Mouse (Mus musculus): Measurements from ENCODE around the gene Recql5. TPM values are rescaled to one million over a fixed set of nuclear protein-coding genes. Genes with fewer than 3 reads are reported as not detected.

The Recql5 gene
- polyA plus RNA-seq, 1 experiment from 2014 or later = 33.4 TPM

Other genes starting within 250 kb of the Recql5 start
- gene Grb2, start 224.9 kb downstream of the Recql5 start, polyA plus RNA-seq (2016; fragmentation: Nextera tagmentation; extraction: Ambion mirVana) = 124 and 137 TPM in 2 replicates
- gene Tmem94, start 168.0 kb downstream of the Recql5 start, polyA plus RNA-seq (2016; fragmentation: Nextera tagmentation; extraction: Ambion mirVana) = 39.0 and 45.2 TPM in 2 replicates
- gene Caskin2, start 119.8 kb downstream of the Recql5 start, polyA plus RNA-seq (2016; fragmentation: Nextera tagmentation; extraction: Ambion mirVana) = 15.5 and 19.5 TPM in 2 replicates
- gene Tsen54, start 118.8 kb downstream of the Recql5 start, polyA plus RNA-seq (2016; fragmentation: Nextera tagmentation; extraction: Ambion mirVana) = 27.1 and 28.4 TPM in 2 replicates
- 2.4 and 2.7 TPM in 2 replicates for gene Llgl2, start 109.4 kb downstream of the Recql5 start, polyA plus RNA-seq (2016; fragmentation: Nextera tagmentation; extraction: Ambion mirVana)
- 0.17 and 0.31 TPM in 2 replicates for gene Myo15b, start 75.1 kb downstream of the Recql5 start, polyA plus RNA-seq (2016; fragmentation: Nextera tagmentation; extraction: Ambion mirVana)
- gene Smim5, start 33.5 kb downstream of the Recql5 start, polyA plus RNA-seq (2016; fragmentation: Nextera tagmentation; extraction: Ambion mirVana) = 1.1 and 1.3 TPM in 2 replicates
- 0.49 and 1.1 TPM in 2 replicates for gene Smim6, start 21.5 kb downstream of the Recql5 start, polyA plus RNA-seq (2016; fragmentation: Nextera tagmentation; extraction: Ambion mirVana)
- 56.8 and 61.9 TPM in 2 replicates for gene Sap30bp, start 195 bp downstream of the Recql5 start, polyA plus RNA-seq (2016; fragmentation: Nextera tagmentation; extraction: Ambion mirVana)
- 0.94 and 1.0 TPM in 2 replicates for gene Itgb4, start 41.2 kb upstream of the Recql5 start, polyA plus RNA-seq (2016; fragmentation: Nextera tagmentation; extraction: Ambion mirVana)
- 98.3 and 107 TPM in 2 replicates for gene Galk1, start 79.2 kb upstream of the Recql5 start, polyA plus RNA-seq (2016; fragmentation: Nextera tagmentation; extraction: Ambion mirVana)
- 2,341 and 2,432 TPM in 2 replicates for gene H3f3b, start 94.5 kb upstream of the Recql5 start, polyA plus RNA-seq (2016; fragmentation: Nextera tagmentation; extraction: Ambion mirVana)
- 47.9 and 50.4 TPM in 2 replicates for gene Unk, start 96.8 kb upstream of the Recql5 start, polyA plus RNA-seq (2016; fragmentation: Nextera tagmentation; extraction: Ambion mirVana)
- gene Unc13d, start 144.5 kb upstream of the Recql5 start, polyA plus RNA-seq (2016; fragmentation: Nextera tagmentation; extraction: Ambion mirVana) = 0.69 and 0.73 TPM in 2 replicates
- 92.3 and 101 TPM in 2 replicates for gene Wbp2, start 153.5 kb upstream of the Recql5 start, polyA plus RNA-seq (2016; fragmentation: Nextera tagmentation; extraction: Ambion mirVana)
- 2.7 and 3.2 TPM in 2 replicates for gene Trim47, start 193.7 kb upstream of the Recql5 start, polyA plus RNA-seq (2016; fragmentation: Nextera tagmentation; extraction: Ambion mirVana)
- gene Trim65, start 197.7 kb upstream of the Recql5 start, polyA plus RNA-seq (2016; fragmentation: Nextera tagmentation; extraction: Ambion mirVana) = 1.9 and 2.1 TPM in 2 replicates
- gene Mrpl38, start 205.4 kb upstream of the Recql5 start, polyA plus RNA-seq (2016; fragmentation: Nextera tagmentation; extraction: Ambion mirVana) = 89.6 and 90.5 TPM in 2 replicates
- gene Fbf1, start 234.7 kb upstream of the Recql5 start, polyA plus RNA-seq (2016; fragmentation: Nextera tagmentation; extraction: Ambion mirVana) = 80.8 and 85.2 TPM in 2 replicates

Data from forebrain, embryonic 12.5 days (tissue).